Mouse (Mus musculus): Measurements from ENCODE around the gene Cd163. TPM values are rescaled to one million over a fixed set of nuclear protein-coding genes. Genes with fewer than 3 reads are reported as not detected.
A peak's percentile ranks its signal among the peaks of the same experiment; 100 is the strongest.

Cd163 gene
- total RNA-seq (2017): 2.0 and 5.8 TPM in 2 replicates

DNA sequence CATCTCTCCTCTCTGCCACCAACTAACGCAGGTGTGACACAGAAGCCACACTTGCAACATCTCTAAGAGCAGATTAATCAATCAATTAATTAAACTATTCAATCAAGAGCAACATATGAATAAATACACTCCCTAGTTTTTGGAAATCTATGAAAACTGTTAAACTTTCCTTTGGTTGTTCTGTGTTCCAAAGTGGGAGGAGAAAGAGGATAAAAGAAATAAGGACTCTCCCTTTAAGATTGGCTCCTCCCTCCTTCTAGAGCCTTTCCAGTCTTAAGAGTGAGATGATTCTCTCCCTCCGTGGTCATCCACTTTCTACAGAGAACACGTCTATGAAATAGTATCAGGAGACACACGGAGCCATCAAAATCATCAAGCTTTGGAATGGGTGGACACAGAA, at the start of gene Cd163:
Gene Cd163, plus strand, starts transcription at position 301 of the 400 bp plus-strand sequence.
- ATAC-seq (replicated peaks; ENCODE audit: low read depth, poor library complexity, severe bottlenecking): no peak

DNA sequence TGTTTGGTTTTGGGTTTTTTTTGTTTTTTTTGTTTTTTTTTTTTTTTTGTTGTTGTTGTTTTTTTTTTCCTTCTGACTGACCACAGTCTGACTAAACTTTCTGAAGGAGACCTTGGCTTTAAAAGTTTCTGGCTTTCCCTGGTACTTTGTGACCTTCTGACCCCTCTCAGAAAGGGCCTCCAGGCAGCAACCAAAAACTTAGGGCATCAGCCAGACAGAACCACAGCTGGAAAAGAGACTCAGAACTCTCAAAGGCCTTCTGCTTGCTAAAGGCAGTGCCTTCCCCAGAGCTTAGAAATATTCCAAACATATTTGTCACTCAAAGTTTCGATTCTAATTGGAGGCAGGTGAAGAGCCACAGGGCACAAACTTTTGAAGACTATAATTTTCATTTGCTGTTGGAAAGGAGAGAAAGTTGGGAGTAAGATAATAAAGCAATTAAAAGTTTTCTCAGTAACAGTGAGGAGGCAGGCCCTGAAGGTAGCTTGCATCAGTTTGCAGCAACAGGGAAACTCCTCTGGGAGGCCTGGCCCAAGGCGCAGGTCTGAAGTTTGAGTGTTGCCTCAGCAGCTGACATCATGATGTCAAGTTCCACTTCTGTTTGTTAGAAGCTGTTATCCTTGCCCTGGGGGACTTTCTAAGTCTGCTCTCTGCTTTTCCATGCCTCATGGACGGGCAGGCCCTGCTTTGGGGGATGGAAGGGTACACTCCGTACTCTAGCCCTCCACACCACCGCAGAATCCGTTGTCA, 48.6 kb upstream of the Cd163 start:
- ATAC-seq (replicated peaks; ENCODE audit: low read depth, poor library complexity, severe bottlenecking): no peak

DNA sequence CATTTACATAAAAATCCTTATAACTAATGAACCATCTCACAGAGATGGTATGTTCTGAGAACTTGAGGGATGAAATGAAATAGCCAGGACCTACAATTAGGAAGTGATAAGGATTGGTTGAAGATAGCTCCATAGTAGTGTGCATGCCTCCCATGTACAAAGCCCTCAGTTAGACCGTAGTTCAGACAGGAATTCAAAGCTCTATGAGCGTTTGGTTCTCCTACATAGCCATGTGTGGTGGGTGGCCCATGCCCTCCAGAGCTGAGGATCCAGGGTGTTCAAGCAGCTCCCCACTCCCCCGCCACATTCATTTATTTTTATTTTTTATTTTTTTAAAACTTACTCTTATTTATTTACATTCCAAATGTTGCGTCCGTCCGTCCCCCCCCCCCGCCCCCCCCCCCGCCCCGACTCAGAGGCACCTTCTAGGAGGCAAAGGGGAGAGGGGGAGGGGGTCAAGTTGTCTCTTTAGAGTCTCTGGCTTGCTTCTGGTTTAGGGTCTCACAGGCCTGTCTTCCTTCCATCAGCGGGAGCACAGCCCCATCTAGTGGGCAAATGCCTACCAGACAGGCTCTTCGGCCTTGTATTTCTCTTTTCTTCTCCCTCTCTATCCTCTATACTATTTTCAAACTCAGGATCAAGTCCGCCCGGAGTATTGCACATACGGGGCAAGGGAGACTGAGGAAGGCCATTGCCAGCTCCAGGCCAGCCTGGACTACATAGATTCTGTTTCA, 44.1 kb upstream of the Cd163 start:
- ATAC-seq (replicated peaks; ENCODE audit: low read depth, poor library complexity, severe bottlenecking): peak; percentile 91

DNA sequence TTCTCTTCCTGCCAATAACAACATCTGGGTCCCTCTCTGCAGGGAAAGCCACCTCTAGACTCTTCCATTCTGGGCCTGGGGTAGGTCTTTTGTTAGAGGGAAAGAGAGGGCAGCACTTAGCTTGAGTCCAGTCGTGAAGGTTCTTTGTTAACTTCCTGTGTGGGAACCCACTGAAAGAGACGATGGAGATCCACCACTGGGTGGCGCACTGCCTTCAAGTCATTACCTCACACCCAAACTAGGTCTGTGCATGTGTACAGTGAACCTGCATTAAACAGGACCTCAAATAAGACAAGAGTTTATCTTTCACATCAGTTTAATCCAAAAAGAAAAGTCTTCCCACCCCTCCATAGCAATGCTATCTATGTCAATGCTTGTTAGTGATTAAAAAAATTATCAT, 41.8 kb upstream of the Cd163 start:
- peak; percentile 91 for ATAC-seq (replicated peaks; ENCODE audit: low read depth, poor library complexity, severe bottlenecking)

DNA sequence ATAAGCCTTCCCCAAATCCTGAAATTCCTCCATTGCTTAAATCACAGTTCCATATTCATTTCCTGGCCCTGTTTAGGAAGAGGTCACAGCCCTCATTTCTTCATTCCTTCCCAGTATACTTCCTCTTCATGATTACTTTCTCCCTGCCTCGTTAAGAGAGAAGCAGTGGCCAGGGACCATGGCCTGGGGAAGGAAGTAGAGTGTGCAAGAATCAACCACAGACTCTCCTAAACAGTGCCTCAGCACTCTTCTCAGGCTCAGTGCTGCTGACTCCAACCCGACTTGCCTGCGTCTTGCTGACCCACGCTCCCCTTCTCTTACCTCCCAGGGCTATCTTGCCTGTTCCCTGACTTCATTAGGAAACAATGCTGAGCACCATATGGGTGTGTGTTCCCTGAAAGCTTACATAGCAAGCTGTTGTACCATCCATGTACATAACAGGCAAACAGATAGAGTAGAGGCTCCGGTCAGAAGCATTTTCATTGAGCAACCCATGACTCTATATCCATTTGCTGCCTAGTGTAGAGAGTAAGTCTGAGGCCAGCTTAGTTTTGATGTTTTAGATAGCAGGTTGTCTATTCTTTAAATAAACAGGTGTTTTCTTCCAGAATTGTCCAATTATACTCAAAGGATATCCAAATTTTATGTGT, 31.1 kb upstream of the Cd163 start:
- ATAC-seq (replicated peaks; ENCODE audit: low read depth, poor library complexity, severe bottlenecking): peak; percentile 99

DNA sequence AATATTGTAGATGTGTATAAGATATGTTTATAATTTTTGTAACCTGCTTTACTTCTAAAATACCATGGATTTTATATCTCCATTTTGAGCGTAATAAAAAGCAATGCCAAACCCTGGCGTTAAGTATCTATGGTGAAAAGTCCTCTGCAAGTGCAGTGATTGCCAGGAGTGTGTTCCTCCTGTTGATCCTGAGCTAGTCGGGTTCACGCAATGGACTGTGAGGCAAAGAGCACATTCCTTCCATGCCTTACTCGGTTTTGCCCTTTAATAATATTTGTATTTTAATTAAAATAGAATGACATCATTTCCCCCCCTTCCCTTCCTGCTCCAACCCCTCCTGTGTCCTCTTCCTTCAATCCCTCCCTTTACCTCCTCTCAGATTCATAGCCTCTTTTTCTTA, 26.8 kb upstream of the Cd163 start:
- no peak for ATAC-seq (replicated peaks; ENCODE audit: low read depth, poor library complexity, severe bottlenecking)

DNA sequence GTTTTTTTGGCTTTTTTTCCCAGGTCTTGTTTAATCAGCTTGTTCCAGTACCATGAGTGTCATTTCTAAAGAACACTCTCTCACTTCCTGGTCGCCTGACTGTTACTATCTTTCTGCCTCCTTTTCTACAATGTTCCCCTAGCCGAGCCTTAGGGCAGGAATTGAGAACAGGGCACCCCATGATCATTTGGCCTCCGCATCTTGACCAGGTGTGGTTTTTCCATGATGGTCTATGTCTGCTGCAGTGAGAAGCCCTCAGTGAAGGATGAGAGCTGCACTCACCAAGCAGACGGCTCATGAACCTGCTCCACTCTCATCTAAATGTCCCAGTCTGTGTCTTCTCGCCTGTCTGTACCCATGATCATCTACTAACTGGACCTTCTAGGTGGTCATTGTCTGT, 26.2 kb upstream of the Cd163 start:
- no peak for ATAC-seq (replicated peaks; ENCODE audit: low read depth, poor library complexity, severe bottlenecking)

DNA sequence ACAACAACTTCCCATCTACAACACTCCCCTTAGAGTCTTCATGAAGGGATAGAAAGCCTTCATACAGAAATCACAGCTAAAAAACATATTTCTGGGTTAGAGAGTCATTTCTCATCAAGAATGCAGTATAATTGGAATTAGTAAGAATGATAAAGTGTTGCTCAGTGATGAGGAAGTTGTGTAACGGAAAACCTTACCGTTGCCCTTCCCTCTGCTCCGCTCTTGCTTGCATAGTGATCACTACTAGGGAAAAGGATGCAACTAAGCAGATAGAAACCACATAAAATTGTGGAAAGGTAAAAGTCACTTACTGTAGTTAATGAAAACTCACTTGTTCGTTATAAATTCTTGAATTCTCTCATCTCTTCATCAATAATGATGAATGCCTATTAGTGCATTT, 21.7 kb upstream of the Cd163 start:
- ATAC-seq (replicated peaks; ENCODE audit: low read depth, poor library complexity, severe bottlenecking): no peak

DNA sequence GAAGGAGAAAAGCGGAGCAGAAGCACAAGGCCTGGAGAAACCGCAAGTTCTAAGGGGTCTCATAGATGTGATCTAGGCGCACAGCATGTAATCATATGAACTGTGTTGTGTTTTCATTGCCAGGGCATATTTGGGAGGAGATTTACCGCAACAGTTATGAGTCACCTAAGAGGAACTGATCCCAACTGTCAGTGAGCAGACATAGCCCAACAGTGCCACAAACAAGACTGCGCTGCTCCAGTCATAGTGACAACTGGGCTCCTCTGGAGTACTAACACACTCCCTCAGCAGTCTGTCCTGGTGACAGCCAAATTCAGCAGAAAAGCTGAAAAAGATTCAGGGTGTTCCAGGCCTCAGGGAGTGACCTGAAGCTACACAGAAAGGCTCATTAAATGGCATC, 7.1 kb upstream of the Cd163 start:
- ATAC-seq (replicated peaks; ENCODE audit: low read depth, poor library complexity, severe bottlenecking): peak; percentile 85

DNA sequence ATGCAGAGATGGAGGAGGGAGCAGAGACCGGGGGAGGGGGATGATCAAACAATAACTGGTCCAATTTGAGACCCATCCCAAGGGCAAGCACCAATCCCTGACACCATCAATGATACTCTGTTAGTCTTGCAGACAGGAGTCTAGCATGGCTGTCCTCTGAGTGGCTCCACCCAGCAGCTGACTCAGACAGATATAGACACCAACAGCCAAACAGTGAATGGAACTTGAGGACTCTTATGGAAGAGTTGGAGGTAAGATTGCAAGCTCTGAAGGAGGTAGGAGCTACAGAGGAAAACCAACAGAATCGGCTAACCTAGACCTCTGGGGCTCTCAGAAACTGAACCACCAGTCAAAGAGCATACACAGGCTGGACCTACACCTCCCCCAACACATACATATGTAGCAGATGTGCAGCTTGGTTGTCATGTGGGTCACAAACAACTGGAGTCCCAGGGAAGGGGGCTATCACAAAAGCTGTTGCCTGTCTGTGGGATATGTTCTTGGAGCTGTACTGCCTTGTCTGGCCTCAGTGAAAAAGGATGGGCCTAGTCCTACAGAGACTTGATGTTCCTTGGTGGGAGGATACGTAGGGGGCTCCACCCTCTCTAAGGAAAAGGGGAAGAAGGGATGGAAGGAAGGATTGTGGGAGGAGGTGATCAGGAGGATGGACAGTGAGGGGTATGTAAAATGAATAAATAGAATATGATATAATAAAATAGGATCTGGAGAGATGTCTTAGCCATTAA, 2.8 kb upstream of the Cd163 start:
- ATAC-seq (replicated peaks; ENCODE audit: low read depth, poor library complexity, severe bottlenecking): no peak

DNA sequence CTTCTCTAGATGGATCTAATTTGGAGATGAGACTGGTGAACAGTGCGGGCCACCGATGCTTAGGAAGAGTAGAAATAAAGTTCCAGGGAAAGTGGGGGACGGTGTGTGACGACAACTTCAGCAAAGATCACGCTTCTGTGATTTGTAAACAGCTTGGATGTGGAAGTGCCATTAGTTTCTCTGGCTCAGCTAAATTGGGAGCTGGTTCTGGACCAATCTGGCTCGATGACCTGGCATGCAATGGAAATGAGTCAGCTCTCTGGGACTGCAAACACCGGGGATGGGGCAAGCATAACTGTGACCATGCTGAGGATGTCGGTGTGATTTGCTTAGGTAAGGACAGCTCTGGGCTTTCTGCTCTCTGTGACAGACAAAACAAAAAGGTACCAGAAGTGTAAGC, 4.5 kb downstream of the Cd163 start:
- no peak for ATAC-seq (replicated peaks; ENCODE audit: low read depth, poor library complexity, severe bottlenecking)

DNA sequence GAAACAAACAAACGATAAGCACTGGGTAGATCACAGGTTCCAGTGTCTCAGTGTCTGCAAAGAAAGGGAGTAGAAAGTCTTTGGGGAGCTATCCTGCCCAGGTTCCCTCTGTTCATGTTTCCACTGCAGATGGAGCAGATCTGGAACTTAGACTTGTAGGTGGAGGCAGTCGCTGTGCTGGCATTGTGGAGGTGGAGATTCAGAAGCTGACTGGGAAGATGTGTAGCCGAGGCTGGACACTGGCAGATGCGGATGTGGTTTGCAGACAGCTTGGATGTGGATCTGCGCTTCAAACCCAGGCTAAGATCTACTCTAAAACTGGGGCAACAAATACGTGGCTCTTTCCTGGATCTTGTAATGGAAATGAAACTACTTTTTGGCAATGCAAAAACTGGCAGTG, 7.8 kb downstream of the Cd163 start:
- no peak for ATAC-seq (replicated peaks; ENCODE audit: low read depth, poor library complexity, severe bottlenecking)

DNA sequence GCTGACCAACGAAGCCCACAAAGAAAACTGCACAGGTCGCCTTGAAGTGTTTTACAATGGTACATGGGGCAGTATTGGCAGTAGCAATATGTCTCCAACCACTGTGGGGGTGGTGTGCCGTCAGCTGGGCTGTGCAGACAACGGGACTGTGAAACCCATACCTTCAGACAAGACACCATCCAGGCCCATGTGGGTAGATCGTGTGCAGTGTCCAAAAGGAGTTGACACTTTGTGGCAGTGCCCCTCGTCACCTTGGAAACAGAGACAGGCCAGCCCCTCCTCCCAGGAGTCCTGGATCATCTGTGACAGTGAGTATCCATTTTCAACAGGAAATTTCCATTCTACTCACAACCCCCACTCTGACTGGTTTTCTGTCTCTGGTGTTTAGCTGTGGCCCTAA, 15.9 kb downstream of the Cd163 start:
- peak; percentile 43 for ATAC-seq (replicated peaks; ENCODE audit: low read depth, poor library complexity, severe bottlenecking)

DNA sequence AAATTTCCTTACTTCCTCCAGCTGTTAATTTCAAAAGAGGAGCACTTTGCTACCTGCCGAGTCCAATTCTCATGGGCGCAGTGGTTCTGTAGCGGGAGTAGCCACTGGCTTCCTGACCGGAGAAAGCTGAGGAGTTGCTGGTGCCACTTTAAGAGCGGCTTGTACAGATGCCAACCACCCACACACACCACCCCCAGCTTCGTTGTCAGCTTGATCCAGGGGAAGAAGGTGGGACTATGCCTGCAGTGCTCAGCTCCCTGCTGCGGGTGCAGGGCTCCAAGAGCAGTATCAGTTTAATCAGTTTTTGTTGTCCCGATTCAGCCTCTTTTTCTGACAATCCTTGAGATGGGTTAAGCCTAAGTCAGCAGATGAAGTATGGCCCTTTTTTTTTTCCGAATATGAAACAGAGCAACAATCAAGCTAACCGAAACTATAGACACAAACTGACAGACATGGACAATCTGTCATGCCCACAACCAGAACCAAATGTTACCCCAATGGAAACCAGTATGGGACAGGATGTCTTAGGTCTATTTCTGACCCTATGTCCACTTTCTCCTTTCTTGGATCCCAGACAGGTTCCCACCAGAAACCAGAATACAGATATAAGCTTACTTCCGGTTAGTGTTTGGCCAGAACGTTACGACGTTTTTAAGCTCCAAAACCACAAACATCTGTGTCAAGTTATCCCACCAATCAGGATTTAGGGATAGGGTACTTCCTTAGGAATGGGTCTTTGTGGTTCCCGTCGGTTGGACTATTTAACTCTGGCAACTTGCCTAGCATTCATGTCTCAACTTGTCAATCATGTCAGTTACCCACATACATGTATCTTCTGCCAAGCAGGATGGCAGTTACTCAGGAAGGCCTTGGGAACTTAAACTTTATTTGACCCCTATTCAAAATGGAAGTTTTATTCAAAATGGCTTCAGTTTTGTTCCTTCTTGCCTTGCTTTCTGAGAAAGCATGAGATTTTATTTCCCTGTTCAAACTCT, 17.3 kb downstream of the Cd163 start:
- ATAC-seq (replicated peaks; ENCODE audit: low read depth, poor library complexity, severe bottlenecking): peak; percentile 89

DNA sequence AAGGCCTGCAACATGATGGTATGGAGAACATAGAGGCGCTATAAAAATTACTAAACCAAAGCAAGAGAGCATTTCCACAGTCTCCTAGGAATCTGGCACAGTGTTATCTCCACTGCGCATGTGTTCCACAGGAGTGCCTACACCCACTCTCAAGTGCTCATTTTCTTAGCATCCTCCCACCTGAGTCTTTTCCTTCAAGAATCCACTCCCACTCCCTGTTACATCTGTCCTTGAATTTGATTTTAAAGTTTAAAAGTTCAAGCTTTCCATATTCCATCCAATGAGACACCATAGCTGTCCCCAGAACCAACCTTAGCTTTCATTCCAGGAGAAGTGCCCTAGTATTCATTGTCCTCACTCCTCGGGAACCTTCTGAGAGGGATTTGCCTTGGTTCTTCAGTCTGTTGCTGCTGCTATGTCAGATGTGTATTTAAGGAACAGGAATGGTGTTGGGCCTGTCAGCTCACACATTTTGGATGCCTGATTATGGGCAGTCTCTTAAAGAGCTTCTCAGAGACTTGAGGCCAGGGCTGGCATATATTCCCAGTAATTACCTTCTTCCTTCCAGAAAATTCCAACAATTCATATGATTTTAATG, 24.0 kb downstream of the Cd163 start:
- 0 out of 2 replicates have a peak, but pooled peaks have one; percentile 11 for ATAC-seq (replicated peaks; ENCODE audit: low read depth, poor library complexity, severe bottlenecking)

DNA sequence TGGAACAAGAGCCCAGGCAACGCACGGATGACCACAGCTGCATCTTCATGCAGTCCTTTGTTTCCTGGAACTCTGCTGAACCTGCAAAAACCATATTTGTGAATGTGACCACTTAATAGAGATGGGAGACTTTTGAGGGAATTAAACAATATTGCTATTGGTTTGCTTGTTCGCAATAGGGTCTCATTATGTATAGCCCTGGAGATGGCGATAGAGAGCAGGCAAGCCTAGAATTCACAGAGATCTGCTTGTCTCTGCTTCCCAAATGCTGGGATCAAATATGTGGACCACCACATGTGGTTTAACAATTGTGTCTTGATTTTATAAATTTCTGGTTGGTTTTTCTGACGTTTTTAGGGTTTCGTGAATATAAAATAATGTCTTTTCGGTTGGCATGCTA, 25.2 kb downstream of the Cd163 start:
- no peak; the same call in 1 of the 2 replicates for ATAC-seq (replicated peaks; ENCODE audit: low read depth, poor library complexity, severe bottlenecking)

DNA sequence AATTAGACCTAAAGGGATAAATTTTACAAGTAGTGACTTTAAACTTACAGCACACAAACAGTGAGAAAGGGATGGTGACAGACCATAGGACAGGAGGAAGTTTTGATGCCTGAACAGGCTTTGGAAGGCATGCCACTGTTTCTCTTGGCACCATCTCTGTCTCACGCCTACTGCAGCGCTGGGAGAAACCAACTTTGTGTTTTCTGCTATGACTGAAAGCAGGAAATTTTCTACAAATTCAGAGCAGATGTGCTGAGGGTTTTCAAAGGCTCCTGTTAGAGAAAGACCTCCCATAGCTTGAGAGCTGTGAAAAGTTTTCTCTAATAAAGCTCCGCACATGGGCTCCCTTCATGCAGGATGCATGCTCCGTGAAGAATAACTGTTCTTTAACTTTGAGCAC, 40.6 kb downstream of the Cd163 start:
- ATAC-seq (replicated peaks; ENCODE audit: low read depth, poor library complexity, severe bottlenecking): no peak

DNA sequence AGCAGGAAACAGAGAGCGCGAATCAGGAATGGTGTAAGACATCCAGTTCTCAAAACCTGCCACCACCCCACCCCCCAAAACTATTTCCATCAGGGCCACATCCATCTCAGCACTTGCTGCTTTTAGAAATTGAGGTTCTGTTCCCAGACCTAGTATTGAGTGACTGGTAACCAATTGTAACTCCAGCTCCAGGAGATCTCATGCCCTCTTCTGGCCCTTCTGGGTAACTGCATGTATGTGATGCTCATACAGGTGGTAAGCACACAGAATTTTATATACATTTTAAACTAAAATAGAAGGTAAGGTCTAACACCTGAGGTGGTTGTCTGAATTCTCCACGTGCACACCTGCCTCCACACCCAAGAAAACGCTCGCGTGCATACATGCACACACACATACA, 42.2 kb downstream of the Cd163 start:
- ATAC-seq (replicated peaks; ENCODE audit: low read depth, poor library complexity, severe bottlenecking): peak; percentile 52; the same call in 1 of the 2 replicates

DNA sequence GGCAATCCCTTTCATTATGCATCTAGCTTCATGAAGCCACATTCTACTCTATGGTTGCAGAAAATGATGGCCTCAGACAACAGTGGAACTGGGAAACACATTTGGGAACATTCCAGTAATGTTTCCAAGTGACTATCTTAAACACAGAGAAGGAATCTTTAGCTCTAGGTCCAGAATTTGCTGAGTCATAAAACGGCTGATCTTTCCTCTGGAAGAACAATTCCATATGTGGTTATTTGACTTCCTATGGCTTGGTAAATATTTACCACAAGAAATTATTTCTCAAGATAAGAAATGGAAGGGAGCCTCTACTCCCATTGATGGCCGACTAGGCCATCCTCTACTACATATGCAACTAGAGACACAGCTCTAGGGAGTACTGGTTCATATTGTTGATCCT, 48.8 kb downstream of the Cd163 start:
- ATAC-seq (replicated peaks; ENCODE audit: low read depth, poor library complexity, severe bottlenecking): peak; percentile 65

Measured in common myeloid progenitor, adult 5-6 weeks (primary cell).